Mouse (Mus musculus) embryonic fibroblast, embryonic 13.5 days (primary cell): ENCODE measurements at regions not wholly inside any gene's neighbourhood (a gene's known extent, or its start where the extent isn't known, plus 50 kb on each side); places are given as distances from the start of the nearest gene placed in this dataset.
A peak's percentile ranks its signal among the peaks of the same experiment; 100 is the strongest.

Experiments used
- CTCF ChIP-seq: IDR thresholded peaks from 2 replicates; pipeline ENCODE4 v1.5.1; 2011; ENCODE audit warnings: mild to moderate bottlenecking, control low read depth, low read length, moderate library complexity, borderline replicate concordance; ENCODE audit not compliant: insufficient read depth
- POLR2A ChIP-seq: IDR thresholded peaks from 2 replicates; pipeline ENCODE4 v1.6.1; 2011; ENCODE audit warnings: low read depth, mild to moderate bottlenecking, control low read depth, low read length, moderate library complexity

DNA sequence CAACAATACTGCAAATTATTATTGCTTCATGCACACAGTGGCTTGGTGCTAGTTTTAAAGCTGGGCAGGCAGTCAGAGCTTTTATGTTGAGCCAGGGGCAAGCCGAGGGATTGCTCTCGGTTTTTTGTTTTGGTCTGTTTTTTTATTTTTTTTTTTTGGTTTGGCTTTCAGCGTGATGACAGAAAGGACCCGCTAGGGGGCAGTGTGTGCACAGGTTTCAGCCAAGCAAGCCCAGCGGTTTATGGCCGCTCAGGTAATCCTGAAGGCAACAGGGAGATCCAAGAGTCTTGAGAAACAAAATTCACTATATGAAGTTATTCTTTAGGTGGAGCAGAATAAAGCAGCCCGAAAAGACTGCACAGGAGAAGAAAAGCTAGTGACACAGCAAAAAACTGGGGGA lies 261.6 kb upstream of the Pard3b start:
- peak; percentile 51 for TF ChIP-seq CTCF
- TF ChIP-seq POLR2A, result no peak
